Mouse (Mus musculus) forebrain, postnatal 0 days (tissue): ENCODE results near the gene Kctd18. TPM values are rescaled to one million over a fixed set of nuclear protein-coding genes. Genes with fewer than 3 reads are reported as not detected.

Source experiments
- ATAC-seq: fragments of 200-750 bp; cut with Nextera tagmentation; 2 replicates; pipeline ENCODE4 v1.8.0; 2017; ENCODE audit warnings: mild to moderate bottlenecking, moderate library complexity
- DNase-seq: peaks from one replicate; pipeline ENCODE4 v3.0.0-alpha.2; 2015
- H3K27ac ChIP-seq: fragments of 300-500 bp; sonication (generic); 2 replicates; pipeline ENCODE4 v1.5.1; 2014; ENCODE audit warnings: low read depth, mild to moderate bottlenecking, antibody characterized with exemption, low read length, moderate library complexity, mixed read lengths
- H3K27me3 ChIP-seq: fragments of 300-500 bp; sonication (generic); 2 replicates; pipeline ENCODE4 v1.6.1; 2014; ENCODE audit warnings: mild to moderate bottlenecking, low read length, mixed read lengths; ENCODE audit not compliant: insufficient read depth
- H3K36me3 ChIP-seq: fragments of 300-500 bp; sonication (generic); 2 replicates; pipeline ENCODE4 v1.6.1; 2014; ENCODE audit warnings: mild to moderate bottlenecking, moderate library complexity; ENCODE audit not compliant: insufficient read depth
- H3K4me1 ChIP-seq: fragments of 300-500 bp; sonication (generic); 2 replicates; pipeline ENCODE4 v1.6.1; 2014; ENCODE audit warnings: antibody characterized with exemption; ENCODE audit not compliant: insufficient read depth
- H3K4me2 ChIP-seq: fragments of 300-500 bp; sonication (generic); 2 replicates; pipeline ENCODE4 v1.6.1; 2014; ENCODE audit warnings: low read depth, mild to moderate bottlenecking, moderate library complexity
- H3K4me3 ChIP-seq: fragments of 300-500 bp; sonication (generic); 2 replicates; pipeline ENCODE4 v1.5.1; 2014; ENCODE audit warnings: low read depth, low read length, mixed read lengths
- H3K9ac ChIP-seq: fragments of 300-500 bp; sonication (generic); 2 replicates; pipeline ENCODE4 v1.6.1; 2014; ENCODE audit warnings: mild to moderate bottlenecking
- H3K9me3 ChIP-seq: fragments of 300-500 bp; sonication (generic); 2 replicates; pipeline ENCODE4 v1.6.1; 2016; ENCODE audit warnings: low read length
- CTCF ChIP-seq: sonication (generic); IDR thresholded peaks from 2 replicates; pipeline ENCODE4 v1.5.1; 2016; ENCODE audit warnings: antibody characterized with exemption, control low read depth, low read depth
- WGBS: fragments of 180-500 bp; shearing (Covaris S2); extraction: QIAGEN DNeasy Blood & Tissue Kit; methylation state at CpG from one replicate; pipeline ENCODE4 v1.1.7; 2014; 5-methylcytosine and 5-hydroxymethylcytosine counted together
- polyA plus RNA-seq: library from polyadenylated mRNA; unstranded; fragments of >200 nt; fragmentation: Nextera tagmentation; extraction: Ambion mirVana; gene quantifications from 2 replicates; pipeline ENCODE4 v1.2.1, GENCODE M21; 2015
- total RNA-seq: library from RNA; depleted of rRNA; stranded (reverse); fragments of >200 nt; gene quantifications from 2 replicates; pipeline ENCODE4 v1.2.3, GENCODE M21; 2014

Kctd18 gene
- total and polyA plus RNA-seq, 2 experiments from 2014 or later: 27.5 to 57.6 TPM

- Histone ChIP-seq H3K4me3 (no peak overlapping the region), H3K4me1 (no peaks in the 10 kb centered on the region), H3K9me3 (no peaks in the 10 kb centered on the region), H3K9ac (no peak overlapping the region), H3K27me3 (no peaks in the 10 kb centered on the region), H3K4me2 (no peak overlapping the region), H3K27ac (no peak overlapping the region), H3K36me3 (peaks cover 16% of the 10 kb centered on the region)
- DNase-seq (no peak), ATAC-seq (no peak)
- no peak for TF ChIP-seq CTCF
- 53% methylated on average over 6 of the region's 6 CpGs for WGBS
These were observed 76.5 kb downstream of the Kctd18 start for GRCm38 (mm10) chr1:57942215-57942614.

GRCm38 (mm10) chr1:57941734-57942133, 77.0 kb downstream of the Kctd18 start:
- no peak for ATAC-seq
- Histone ChIP-seq H3K9ac (no peak overlapping the region), H3K9me3 (no peaks in the 10 kb centered on the region), H3K27me3 (no peaks in the 10 kb centered on the region), H3K36me3 (peaks cover 16% of the 10 kb centered on the region), H3K4me1 (no peaks in the 10 kb centered on the region), H3K4me2 (no peak overlapping the region), H3K27ac (no peak overlapping the region), H3K4me3 (no peak overlapping the region)
- 43% methylated on average over 11 of the region's 11 CpGs for WGBS
- TF ChIP-seq CTCF: no peak
- no peak for DNase-seq

GRCm38 (mm10) chr1:57941095-57941494, 77.7 kb downstream of the Kctd18 start:
- ATAC-seq (no peak), DNase-seq (no peak)
- Histone ChIP-seq H3K9ac (no peak overlapping the region), H3K27ac (no peak overlapping the region), H3K27me3 (no peaks in the 10 kb centered on the region), H3K4me1 (no peaks in the 10 kb centered on the region), H3K4me2 (no peak overlapping the region), H3K36me3 (peaks cover 12% of the 10 kb centered on the region), H3K9me3 (no peaks in the 10 kb centered on the region), H3K4me3 (no peak overlapping the region)
- 48% methylated on average over 7 of the region's 7 CpGs for WGBS
- no peak for TF ChIP-seq CTCF

GRCm38 (mm10) chr1:57940691-57941090, 78.1 kb downstream of the Kctd18 start:
- no peaks in the 10 kb centered on the region for H3K4me1 ChIP-seq
- no peak for TF ChIP-seq CTCF
- H3K36me3 ChIP-seq: peaks cover 10% of the 10 kb centered on the region
- WGBS: 16% methylated on average over 10 of the region's 10 CpGs
- no peaks in the 10 kb centered on the region for H3K9me3 ChIP-seq
- H3K27me3 ChIP-seq: no peaks in the 10 kb centered on the region
- H3K4me2 ChIP-seq: no peak overlapping the region
- H3K27ac ChIP-seq: no peak overlapping the region
- DNase-seq (no peak), ATAC-seq (peak; percentile 66)
- H3K4me3 ChIP-seq: no peak overlapping the region
- H3K9ac ChIP-seq: no peak overlapping the region

GRCm38 (mm10) chr1:57934287-57934686, 84.5 kb downstream of the Kctd18 start:
- TF ChIP-seq CTCF: peak; percentile 58
- 28% methylated on average over 1 of the region's 1 CpGs for WGBS
- H3K4me3 ChIP-seq: no peak overlapping the region

GRCm38 (mm10) chr1:57918567-57918966, 100.2 kb downstream of the Kctd18 start:
- Histone ChIP-seq H3K27me3 (no peaks in the 10 kb centered on the region), H3K27ac (no peak overlapping the region), H3K4me2 (no peak overlapping the region), H3K9ac (no peak overlapping the region), H3K36me3 (0 out of 2 replicates have a peak, but pooled peaks cover 3% of the 10 kb centered on the region), H3K4me1 (no peaks in the 10 kb centered on the region), H3K4me3 (no peak overlapping the region), H3K9me3 (no peaks in the 10 kb centered on the region)
- 67% methylated on average over 4 of the region's 4 CpGs for WGBS
- DNase-seq (no peak), ATAC-seq (no peak)
- no peak for TF ChIP-seq CTCF

More at GRCm38 (mm10) chr1:57934287-57934686, 84.5 kb downstream of the Kctd18 start:
- H3K27me3 ChIP-seq: no peaks in the 10 kb centered on the region
- no peak overlapping the region for H3K27ac ChIP-seq
- ATAC-seq (0 out of 2 replicates have a peak, but pooled peaks have one; percentile 45), DNase-seq (no peak)
- no peak overlapping the region for H3K4me2 ChIP-seq
- 0 out of 2 replicates have a peak, but pooled peaks cover 3% of the 10 kb centered on the region for H3K36me3 ChIP-seq
- H3K9me3 ChIP-seq: no peaks in the 10 kb centered on the region
- H3K9ac ChIP-seq: no peak overlapping the region
- H3K4me1 ChIP-seq: no peaks in the 10 kb centered on the region

GRCm38 (mm10) chr1:57917342-57917741, 101.4 kb downstream of the Kctd18 start:
- no peaks in the 10 kb centered on the region for H3K9me3 ChIP-seq
- H3K27ac ChIP-seq: no peak overlapping the region
- H3K4me1 ChIP-seq: no peaks in the 10 kb centered on the region
- WGBS: 96% methylated on average over 5 of the region's 5 CpGs
- ATAC-seq (no peak), DNase-seq (no peak)
- H3K9ac ChIP-seq: no peak overlapping the region
- TF ChIP-seq CTCF: no peak
- H3K36me3 ChIP-seq: no peaks in the 10 kb centered on the region
- no peak overlapping the region for H3K4me2 ChIP-seq
- H3K27me3 ChIP-seq: no peaks in the 10 kb centered on the region
- no peak overlapping the region for H3K4me3 ChIP-seq
